Mouse (Mus musculus): Measurements from ENCODE around the gene Tns4.

DNA sequence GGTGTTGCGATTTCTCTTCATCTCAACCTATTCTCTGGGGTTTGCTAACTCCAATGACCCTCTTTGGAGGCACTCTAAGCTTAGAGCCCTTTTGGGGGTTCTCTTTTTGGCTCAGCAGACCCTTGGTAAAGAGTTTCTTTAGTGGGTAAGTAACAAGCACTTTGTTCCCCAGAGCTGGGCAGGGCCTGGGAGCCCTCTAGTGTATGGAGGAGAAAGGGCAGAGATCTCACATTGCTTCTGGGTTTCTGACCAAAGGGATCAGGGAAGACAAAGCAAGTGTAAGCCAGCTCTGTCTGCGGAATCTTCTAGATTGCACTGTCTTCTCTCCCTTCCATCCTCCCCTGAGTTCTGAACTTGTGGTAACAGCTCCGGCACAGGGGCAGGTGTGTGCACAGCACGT, 53.8 kb downstream of the Tns4 start:
- TF ChIP-seq ZC3H11A (IDR thresholded peaks at IDR 0.05; ENCODE audit: borderline replicate concordance, low read depth, low read length) (no peak), ZNF384 (IDR thresholded peaks at IDR 0.05; ENCODE audit: low read depth, low read length) (no peak)

Measured in ES-E14 (cell line).